Mouse (Mus musculus) layer of hippocampus, postnatal 36 days (tissue): Measurements from ENCODE around the gene Diras1. TPM values are rescaled to one million over a fixed set of nuclear protein-coding genes. Genes with fewer than 3 reads are reported as not detected.
"Not testable (repeated sequence)": the region's sequence is repeated elsewhere in the genome, so short reads cannot be mapped to it uniquely, and the experiment has no call there.

Experiments used
- DNase-seq, 2 experiments: peaks; one replicate each; pipeline ENCODE4 v3.0.0; 2022
- total RNA-seq, 2 experiments: library from RNA; stranded (reverse); gene quantifications; 2 replicates each; pipeline ENCODE4 v1.2.3; 2021

The Diras1 gene
- total RNA-seq, 2 experiments from 2014 or later, result 96.5 to 98.1 TPM

DNA sequence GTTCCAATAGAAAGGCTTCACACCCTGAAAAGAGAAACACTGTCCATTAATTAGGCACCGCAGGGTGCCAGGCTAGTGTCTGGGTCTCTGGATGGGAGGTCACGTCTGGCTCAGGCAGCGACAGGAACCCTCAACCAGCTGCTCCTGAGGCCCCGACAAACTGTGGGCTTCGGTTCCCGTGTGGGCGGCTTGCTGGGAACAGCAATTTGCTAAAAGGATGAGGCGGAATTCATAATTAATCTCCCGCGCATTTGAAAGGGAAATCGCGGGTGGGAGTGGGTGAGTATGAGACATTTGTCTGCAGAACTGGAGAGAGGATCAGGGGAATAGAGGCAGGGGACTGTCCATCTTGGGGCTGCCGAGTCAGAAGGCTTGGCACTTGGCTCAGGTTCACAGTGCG, 27.4 kb downstream of the Diras1 start:
- no peak for DNase-seq

DNA sequence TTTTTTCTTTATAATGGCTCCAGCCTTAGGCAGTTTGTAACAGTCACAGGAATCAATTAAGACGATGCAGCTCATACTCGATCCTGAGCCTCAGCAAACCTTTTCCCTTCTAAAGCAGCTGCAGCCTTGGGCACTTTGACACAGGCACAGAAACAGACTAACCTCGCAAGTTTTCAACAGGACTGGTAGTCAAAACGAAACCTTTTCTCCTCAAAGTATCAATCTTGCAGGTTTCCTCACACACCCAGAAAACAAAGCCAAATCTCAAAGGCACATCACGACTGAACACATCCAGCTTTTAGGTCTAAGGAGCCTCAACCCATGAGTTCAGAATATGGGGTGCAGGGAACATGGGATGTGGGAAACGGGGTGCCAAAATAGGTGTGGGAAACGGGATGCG, 28.1 kb downstream of the Diras1 start:
- DNase-seq, result no peak

DNA sequence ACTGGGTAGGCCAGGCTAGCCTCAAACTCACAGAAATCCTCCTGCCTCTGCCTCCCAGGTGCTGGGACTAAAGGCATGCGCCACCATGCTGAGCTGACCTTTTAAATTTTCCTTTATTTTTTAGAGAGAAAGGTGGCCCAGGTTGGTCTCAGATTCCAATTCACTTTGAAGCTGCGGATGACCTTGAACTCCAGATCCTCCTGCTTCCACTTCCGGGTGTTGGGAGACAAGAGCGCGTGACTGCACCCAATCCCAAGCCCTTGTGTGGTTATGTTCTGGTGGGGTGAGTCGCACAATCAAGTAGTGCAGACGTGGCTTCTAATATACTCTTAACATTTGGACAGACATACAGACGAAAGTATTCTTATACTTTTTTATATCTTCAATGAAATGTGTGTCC, 29.0 kb downstream of the Diras1 start:
- no peak for DNase-seq

DNA sequence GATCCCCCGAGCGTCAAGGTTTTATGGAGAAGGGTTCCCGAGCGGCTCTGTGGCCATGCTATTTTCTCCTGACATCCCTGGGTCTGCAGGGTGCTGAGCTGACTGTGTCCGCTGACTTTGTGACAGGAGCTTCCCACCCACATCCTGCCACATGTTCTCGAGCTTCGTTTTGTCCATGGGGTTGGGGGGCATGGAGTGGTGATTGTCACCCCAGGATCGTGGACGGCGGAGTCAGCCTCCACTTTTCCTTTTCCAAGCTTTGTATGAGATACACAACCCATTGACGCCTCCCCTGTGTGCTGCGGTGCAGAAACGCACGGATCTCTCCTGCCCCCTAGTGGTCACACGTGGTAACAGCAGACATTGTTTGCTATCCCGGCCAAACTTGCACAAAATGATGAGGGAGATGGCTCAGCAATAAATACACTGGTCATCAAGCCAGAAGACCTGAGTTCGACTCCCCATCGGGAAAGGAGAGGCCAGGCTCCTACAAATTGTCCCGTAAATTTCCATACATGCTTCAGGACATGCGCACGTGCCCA, 30.3 kb downstream of the Diras1 start:
- DNase-seq, result peak; percentile 83 to 84

DNA sequence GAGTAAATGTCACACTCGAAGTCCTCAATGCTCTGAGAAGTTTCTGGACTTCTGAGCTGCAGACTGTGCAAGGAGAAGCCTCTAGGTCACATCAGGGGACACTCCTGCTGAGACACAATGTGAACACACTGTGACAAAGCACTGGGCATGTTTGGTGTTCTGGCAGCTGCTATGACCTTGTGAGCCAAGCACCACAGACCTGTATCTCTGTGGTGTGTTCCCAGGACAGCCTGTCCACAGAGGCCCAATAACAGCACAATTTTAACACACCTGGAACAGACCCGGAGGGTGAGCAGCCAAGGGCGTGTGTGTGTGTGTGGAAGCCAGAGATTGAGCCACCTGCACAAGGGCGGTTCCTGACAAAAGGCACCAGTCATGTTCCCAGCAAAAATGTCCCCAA, 30.8 kb downstream of the Diras1 start:
- no peak for DNase-seq

DNA sequence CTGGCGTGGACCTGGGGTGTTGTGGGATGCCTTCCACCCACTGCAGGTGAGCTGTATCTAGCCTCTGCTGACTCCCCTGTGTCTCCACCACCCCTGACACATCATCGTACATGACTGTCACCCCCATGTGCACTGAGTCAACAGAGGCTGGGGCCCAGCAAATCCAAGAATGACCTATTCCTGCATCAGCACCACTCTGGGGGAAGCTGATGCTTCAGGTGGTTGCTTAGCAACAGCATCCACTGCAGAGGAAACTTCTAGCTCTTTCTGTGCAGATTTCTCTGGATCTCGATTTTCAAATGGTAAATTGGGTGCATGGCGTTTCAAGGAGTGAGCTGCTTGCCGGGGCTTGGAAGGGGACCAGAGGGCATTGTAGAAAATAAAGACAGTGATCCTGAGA, 32.2 kb downstream of the Diras1 start:
- no peak for DNase-seq

DNA sequence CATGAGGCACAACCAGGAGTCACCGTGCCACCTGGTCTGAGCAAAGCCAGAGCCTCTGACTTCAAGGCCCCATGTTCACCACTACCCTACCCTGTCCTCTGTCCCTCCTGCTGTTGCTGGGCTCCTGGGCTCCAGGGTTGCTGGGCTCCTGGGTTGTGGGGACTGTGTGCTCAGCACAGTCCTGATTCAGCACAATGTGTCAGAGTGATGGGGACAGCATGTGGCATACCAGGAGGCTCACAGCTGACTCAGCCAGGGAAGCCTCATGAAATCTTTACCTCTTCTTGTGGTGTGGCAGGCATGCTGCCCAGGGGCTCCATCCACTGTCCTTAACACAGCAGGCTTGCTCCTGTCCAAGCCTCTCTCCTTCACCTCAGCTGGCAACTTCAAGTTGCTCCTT, 33.5 kb downstream of the Diras1 start:
- no peak for DNase-seq

DNA sequence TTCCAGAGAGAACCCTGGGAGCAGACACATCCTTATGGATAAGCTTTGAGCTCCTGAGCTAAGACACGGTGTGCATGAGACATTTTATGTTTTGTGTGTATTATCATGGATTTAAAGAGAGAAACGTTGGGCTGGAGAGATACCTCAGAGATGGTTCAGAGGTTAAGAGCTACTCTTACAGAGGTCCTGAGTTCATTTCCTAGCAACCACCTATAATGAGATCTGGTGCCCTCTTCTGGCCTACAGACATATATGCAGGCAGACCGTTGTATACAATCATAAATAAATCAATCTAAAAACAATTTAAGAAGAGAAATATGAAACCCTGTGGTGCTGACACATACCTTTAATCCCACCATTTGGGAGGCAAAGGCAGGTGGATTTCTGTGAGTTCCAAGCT, 34.5 kb downstream of the Diras1 start:
- no peak for DNase-seq

DNA sequence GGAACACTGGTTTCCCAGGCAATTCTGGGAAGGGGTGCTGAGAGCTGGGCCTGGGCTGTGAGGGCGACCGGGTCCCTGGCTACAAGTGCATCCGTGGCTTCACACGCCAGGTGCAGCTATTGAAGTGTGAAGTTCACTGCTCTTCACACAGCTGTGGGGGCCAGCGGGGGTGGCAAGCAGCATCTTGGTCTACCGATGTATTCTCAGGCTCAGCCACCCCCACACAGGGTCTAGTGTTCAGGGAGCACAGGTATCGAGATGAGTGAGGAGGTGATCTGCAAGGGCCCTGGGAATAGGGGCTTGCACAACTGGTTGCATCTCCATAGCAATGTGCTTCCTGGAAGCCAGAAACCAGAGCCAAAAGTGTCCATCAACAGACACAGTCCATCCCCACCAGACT, 35.1 kb downstream of the Diras1 start:
- DNase-seq, result no peak

DNA sequence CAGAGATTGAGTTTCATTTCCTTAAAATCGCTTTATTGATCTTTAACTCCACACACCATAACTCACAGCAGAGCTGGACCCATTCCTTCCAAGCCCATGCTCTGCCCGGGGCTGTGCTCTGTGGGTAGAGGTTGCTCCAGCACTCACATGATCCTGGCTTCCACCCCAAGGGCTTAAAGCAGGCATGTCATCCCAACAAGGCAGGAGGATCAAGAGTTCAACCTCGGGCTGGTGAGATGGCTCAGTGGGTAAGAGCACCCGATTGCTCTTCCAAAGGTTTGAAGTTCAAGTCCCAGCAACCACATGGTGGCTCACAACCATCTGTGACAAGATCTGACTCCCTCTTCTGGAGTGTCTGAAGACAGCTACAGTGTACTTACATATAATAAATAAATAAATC, 35.6 kb downstream of the Diras1 start:
- not testable (repeated sequence) for DNase-seq

DNA sequence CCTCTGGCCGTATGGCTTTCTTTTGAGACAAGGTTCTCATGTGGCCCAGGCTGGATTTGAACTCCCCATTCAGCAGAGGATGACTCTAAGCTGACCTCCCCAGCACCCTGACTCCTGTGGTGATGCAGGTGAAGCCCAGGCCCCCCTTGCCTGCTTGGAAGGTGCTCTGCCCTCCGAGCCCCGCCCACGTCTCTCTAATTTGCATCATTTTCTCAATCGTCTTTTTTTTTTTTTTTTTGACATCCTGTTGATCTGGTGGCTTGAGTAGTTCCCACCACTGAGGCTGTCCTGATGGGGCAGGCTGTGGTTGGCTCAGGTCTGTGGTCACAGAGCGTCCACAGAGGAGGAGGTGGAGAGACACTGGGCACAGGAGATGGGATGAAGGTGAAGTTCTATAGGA, 36.0 kb downstream of the Diras1 start:
- no peak for DNase-seq

DNA sequence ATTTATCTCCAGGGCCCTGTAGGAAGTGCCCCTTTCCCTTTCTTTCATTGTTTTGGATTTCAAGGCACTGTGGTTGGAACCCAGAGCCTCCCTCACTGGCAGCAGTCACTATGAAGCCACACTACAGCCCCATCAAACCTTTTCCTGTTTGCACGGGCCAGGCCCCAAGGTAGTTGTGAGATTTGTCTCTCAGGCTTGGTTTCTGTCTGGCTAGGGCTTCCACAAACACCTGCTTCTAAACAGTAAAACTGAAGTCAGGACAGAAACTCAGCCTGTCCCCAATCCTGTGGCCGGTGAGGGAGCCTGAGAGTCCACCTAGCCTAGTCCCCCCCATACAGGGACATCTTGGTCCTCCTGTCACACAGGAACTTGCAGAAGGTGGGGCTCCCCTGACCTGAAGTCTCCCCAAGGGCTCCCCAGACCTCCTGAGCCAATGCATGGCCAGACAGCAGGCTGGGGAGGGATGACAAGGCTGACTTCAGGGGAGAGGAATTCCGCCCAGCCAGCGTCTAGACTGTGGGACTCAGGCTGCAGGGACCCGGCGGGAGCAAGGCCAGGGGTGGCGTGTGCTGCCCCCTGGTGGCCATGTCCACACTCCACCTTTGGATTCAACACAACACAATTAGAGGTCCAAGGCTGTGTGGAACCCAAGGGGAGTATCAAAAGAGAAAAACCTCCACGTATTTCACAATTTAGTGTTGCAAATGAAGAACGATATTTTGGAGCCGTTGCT, 37.6 kb downstream of the Diras1 start:
- peak in 1 of 2 experiments; percentile 58 for DNase-seq

DNA sequence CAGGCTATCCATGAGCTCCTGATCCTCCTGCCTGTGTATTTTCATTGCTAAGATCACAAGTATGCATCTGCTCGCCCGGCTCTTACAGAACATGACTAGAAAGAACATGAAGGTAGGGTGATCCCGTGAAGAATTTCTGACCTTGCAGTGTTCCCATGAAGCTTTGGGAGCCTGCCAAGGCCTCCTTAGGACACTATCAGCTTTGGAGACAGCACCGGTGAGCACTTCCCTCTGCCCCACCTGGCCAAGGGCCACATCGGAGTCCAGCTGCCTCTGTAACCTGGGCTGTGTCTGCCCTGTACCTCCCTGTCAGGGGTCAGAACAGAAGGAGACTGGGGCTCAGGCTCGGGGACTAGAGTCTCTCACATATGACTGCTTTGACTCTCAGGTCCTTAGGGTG, 38.7 kb downstream of the Diras1 start:
- DNase-seq, result no peak

DNA sequence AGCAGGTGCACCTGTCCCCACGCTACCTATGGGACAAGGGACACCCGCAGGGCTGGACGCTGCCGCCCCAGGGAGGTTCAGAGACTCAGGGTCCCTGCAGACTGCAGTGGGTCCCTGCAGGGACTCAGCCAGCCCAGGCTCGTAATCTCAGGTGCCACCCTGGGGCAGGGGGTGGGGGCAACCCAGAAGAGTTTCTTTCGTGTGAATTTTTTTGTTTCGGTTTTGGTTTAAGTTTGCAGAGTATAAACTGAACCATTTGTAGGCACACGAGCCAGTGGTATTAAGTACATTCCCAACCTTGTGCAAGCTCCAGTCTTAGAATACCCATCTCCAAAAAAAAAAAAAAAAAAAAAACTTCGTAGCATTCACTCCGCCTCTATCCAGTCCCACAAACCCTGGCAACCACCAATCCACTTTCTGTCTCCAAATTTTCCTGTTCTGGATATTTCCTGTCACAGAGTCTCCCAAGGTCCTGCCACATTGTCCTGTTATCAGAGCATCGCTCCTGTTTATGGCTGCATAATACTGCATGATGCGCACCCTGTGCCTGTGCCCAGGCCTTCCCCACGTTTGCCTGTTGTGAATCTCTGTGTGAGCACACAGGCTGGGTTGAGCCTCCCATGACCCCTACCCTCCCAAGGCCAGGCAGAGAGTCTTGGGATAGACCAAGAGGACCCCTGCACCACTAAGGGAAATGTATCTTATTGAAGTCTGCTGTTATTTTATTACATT, 39.3 kb downstream of the Diras1 start:
- DNase-seq, result no peak

DNA sequence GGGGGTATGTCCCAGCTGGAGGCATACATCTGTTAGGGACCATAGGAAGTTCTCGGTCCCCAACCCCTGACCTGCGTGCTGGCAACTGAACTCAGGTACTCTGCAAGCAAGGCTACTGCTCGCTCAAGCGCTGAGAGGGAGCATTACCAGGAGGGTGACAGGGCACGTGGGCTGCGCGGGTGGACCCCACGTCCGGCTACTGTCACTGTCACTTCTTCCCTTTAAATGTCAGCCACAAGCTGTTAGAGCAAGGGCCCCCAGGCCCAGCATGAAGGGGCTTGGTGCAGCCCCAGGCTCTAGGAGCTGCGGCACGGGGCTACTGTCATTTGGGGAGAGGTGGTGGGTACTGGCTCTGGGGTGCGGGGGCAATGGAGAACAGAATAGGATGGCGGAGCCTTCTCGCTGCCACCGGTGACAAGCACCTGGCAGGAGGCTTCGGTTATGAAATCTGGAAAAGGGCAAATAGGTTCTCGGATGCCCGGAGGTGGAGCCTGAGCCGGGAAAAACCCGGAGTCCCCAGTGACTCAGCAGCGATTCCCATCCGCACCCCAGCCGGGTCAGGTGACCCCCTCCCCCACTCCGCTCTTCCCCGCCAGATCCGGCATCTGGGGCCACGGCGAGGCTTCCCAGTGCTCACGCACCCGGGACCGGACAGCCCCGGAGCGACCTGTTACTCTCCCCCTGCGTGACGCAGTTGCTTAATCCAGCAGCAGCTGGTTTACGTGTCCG, 40.1 kb downstream of the Diras1 start:
- DNase-seq, result no peak

DNA sequence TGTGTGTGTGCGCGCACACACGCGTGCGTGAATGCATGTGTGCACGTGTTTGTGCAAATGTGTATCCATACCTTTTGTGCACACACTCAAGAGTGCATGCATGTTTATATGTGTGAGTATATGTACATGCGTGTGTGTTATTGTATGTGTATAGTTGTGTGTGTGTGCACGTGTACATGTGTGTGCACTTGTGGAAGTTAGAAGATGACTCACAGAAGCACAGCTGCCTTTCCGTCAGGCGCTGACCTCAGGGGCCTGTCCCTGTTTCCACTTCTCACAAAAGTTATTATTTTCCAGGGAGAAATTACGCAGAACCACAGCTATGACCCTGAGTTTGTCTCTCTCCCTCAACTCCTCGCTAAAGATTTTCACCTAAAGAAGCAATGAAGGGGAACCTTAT, 41.2 kb downstream of the Diras1 start:
- DNase-seq, result no peak

DNA sequence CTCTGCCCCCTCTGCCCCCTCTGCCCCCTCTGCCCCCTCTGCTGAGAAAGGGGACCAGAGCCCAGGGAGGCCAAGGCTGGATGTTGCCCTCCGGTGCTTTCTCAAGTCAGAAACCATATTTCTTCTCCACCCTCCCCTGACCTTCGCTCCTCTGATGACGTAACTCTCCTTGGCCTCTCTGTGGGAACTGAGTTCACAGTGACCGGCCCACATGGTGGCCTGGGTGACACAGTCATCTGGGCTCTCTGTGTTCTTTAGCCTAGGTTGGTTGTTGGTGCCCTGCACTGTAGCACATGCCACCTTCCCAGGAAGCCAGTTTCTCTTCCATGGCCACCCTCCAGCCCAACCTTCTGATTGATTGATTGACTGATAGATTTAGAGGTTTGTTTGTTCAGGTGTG, 43.1 kb downstream of the Diras1 start:
- DNase-seq, result no peak

DNA sequence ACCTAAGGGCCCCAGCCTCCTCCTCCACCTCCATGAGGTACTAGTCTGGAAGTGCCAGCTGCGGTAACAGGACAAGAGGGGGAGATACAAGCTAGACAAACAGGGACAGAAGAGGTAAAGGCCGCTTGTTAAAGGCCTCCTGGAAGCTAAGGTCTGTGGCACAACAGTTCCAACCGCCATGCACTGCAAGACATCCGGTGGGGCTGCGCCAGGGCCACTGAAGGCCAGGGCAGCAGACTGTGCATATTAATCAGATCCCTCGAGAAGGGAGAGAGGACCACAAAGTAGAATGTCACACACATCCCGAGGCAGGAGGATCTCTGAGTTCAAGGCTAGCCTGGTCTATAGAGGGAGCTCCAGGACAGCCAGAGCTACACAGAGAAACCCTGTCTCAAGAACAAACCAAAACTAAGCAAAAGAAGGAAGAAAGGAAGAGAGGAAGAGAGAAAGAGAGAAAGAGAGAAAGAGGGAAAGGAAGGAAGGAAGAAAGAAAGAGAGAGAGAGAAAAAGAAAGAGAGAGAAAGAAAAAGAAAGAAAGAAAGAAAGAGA, 43.8 kb downstream of the Diras1 start:
- no peak for DNase-seq

DNA sequence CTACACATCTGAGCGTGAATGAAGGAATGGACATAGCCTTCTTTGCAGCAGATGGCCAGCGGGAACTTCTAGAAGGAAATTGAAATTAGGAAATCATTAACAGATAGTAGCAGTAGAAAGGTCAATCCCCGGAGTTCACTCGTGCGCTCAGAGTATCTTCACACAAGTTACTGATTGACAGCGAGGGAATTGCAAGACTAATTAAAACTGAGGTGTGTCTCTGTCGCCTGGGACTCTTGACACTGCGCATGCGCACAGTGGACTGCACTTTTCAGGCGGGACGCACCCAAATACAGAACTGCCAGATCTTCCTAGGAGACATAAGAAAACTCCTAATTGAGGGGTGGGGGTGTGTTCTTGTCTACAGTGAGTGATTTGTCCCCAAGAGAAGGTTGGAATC, 50.0 kb downstream of the Diras1 start:
- DNase-seq, result no peak

DNA sequence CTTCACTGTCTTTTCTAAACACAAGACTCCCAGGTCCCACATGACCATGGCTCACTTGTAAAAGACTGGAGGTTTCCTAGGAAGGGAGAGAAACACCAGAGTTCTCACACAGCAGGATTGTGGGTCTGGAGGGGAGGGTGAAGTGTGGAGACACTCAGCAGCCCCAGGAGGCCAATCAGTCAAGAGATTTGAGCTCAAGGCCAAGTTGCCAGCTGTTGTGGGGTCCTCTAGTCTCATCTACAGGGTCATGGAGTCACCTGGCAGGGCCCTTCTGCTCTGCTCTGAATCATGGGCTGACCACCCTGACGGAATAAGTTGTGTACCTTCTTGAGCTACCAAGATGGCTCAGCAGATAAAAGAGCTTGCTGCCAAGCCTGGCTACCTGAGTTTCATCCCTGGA, 51.7 kb downstream of the Diras1 start:
- no peak for DNase-seq

DNA sequence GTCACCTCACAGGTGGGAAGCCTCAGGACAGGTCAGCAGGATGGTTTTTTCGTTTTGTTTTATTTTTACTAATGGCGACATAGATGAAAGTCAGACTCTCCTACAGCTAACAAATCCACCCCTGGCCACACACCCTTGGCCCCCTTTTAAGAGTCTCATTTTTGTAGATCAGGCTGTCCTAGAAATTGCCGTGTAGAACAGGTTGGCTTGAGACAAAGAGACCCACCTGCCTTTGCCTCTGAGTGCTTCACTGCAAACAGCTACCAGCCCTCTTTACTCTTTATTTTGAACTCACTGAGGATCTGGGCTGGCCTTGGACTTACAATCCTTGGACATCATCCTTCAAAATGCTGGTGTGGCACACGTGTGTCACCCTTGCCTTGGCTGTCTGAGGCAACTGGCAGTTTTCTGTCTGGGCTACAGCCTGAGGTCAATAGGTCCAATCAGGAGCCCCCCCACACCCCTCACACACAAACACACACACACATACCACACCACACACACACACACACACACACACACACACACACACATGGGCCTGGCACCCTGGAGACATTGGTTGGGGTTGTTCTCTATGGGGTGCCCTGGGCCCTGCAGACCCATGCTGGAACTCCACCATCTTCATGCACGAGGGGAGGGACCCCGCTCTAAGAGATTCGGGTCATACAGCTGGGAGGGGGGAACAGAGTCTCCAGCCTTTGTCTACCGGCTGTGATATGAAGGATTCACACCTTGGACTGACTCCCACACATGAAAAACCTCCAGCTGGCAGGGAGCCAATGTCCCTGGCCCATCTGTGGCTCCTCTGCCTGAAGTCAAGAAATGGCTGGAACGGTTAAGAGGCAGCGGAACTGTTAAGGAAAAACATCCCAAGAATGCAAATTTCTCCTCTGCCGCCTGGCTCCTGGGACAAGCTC, 53.1 kb downstream of the Diras1 start:
- DNase-seq, result no peak

DNA sequence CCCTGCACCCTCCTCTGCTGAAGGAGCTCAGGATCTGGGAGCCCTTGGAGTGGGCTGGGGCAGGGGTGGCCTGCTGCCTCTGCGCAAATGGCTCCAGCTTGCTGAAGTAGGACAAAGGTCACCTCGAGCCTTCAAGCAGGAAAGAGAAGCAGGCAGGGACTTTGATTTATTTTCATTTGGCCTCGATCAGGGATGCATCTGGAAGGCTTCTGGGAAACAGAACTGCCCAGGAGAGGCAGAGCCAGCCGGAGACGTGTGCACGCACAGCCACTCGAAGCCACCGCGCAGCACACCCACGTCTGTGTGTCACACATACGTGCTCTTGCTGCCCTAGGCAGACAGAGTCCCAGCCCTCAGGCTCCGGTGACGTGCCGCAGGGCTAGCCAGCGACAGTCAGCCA, 53.9 kb downstream of the Diras1 start:
- DNase-seq, result no peak
